Mouse (Mus musculus) megakaryocyte, adult 5-6 weeks (primary cell): ENCODE results near the gene Tomt. TPM values are rescaled to one million over a fixed set of nuclear protein-coding genes. Genes with fewer than 3 reads are reported as not detected.
A peak's percentile ranks its signal among the peaks of the same experiment; 100 is the strongest.

Source experiments
- ATAC-seq: 2 replicates; pipeline ENCODE4 v1.8.0; 2016; ENCODE audit warnings: mild to moderate bottlenecking, inconsistent platforms; ENCODE audit not compliant: poor library complexity, severe bottlenecking
- total RNA-seq, 2 experiments: library from RNA; stranded (forward) in 1 of 2; stranded (reverse) in 1 of 2; fragments of 153-499, 151-499 nt in 1 of 2; fragments of 221-1000, 200-1000 nt in 1 of 2; gene quantifications; 2 replicates each; pipeline versions ENCODE4 v1.2.3 to v1.2.4; 2015 to 2017

The Tomt gene
- total RNA-seq, 2 experiments from 2014 or later, result 0.07 TPM; not detected in 1

GRCm38 (mm10) chr7:101860978-101861377 lies 45.2 kb downstream of the Tomt start:
- ATAC-seq, result no peak

DNA sequence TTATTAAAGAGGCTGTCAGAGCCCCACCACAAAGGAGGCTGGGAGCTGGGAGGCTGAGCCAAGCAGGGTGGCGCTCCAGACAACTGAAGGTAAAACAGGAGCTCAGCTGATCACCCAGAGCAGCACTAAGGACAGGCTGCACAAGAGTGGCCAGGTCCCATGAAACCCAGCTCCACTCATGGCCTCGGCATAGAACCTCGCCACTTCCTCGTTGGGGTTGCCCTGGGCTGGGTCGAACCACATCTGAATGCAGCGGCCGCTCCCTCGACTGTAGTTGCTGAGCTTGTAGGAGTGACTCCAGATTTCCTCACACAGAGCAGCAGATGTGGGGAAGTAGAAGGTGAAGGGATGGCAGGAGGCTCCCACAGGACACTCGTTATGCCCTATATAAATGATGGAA lies 47.8 kb downstream of the Tomt start:
- ATAC-seq, result peak; percentile 52

DNA sequence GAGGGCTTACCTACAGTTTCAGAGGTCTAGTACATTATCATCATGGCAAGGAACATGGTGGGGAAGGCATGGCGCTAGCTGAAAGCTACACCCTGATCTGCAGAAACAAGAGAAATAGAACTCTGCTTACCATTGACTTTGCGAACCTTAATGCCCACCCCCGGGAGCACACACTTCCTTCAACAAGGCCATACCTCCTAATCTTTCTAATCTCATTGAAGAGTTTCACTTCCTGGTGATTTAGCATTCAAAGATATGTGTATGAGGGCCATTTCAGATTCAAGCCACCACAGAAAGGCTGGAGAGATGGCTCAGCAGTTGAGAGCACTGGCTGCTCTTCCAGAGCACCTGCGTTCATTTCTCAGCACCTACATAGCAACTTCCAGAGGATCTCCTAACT lies 49.1 kb downstream of the Tomt start, which contains the start of gene Folr2:
Folr2 (minus strand) TSS at position 101 of the 400 bp plus-strand sequence.
- 0 out of 2 replicates have a peak, but pooled peaks have one; percentile 18 for ATAC-seq

DNA sequence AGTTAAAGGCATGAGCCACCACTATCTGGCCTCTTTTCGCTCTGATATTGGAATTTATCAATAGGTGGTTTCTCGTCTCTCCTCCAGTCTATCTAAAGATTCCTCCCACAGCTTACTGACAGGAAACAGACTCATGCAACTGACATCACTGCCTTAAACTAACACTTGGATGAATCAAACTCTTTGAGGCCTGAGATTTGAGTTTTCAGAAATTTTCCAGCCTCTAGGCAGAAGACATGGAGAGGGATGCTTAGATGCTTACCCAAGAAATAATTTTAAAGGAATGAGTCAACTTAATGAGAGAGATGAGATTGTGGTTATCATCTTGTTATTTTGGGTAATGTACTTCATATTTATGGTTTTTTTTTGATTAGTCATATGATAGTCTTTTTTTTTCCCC lies 52.3 kb downstream of the Tomt start:
- no peak for ATAC-seq

GRCm38 (mm10) chr7:101852846-101853245 lies 53.3 kb downstream of the Tomt start:
- no peak for ATAC-seq

- ATAC-seq, result peak; percentile 63; the same call in 1 of the 2 replicates
These were observed 54.5 kb downstream of the Tomt start for GRCm38 (mm10) chr7:101851689-101852088.

Other genes starting within 250 kb of the Tomt start
- 3.2 and 8.3 TPM in 2 replicates for gene Clpb, start 242.7 kb downstream of the Tomt start, total RNA-seq (2015)
- gene Clpb, start 242.7 kb downstream of the Tomt start, total RNA-seq (2017), result 12.2 and 18.4 TPM in 2 replicates
- gene Phox2a, start 88.0 kb downstream of the Tomt start, total RNA-seq (2015), result not detected in 2 replicates
- not detected in 2 replicates for gene Phox2a, start 88.0 kb downstream of the Tomt start, total RNA-seq (2017)
- gene Inppl1, start 68.1 kb downstream of the Tomt start, total RNA-seq (2015), result 12.2 and 12.4 TPM in 2 replicates
- 18.2 and 52.7 TPM in 2 replicates for gene Inppl1, start 68.1 kb downstream of the Tomt start, total RNA-seq (2017)
- 0.96 TPM in 1 of 2 replicates, not detected in the other for gene Folr2, start 49.2 kb downstream of the Tomt start, total RNA-seq (2015)
- not detected in 2 replicates for gene Folr2, start 49.2 kb downstream of the Tomt start, total RNA-seq (2017)
- 57.1 and 70.8 TPM in 2 replicates for gene Anapc15, start 42.6 kb downstream of the Tomt start, total RNA-seq (2015)
- gene Anapc15, start 42.6 kb downstream of the Tomt start, total RNA-seq (2017), result 69.3 and 94.9 TPM in 2 replicates
- 0.62 TPM in 1 of 2 replicates, not detected in the other for gene Folr1, start 35.6 kb downstream of the Tomt start, total RNA-seq (2015)
- 0.62 TPM in 1 of 2 replicates, not detected in the other for gene Folr1, start 35.6 kb downstream of the Tomt start, total RNA-seq (2017)
- gene Lamtor1, start 455 bp downstream of the Tomt start, total RNA-seq (2015), result 137 and 160 TPM in 2 replicates
- gene Lamtor1, start 455 bp downstream of the Tomt start, total RNA-seq (2017), result 127 and 128 TPM in 2 replicates
- gene Lrrc51, start 27.5 kb upstream of the Tomt start, total RNA-seq (2015), result 0.82 and 1.1 TPM in 2 replicates
- 0.70 TPM in 1 of 2 replicates, not detected in the other for gene Lrrc51, start 27.5 kb upstream of the Tomt start, total RNA-seq (2017)
- gene Numa1, start 27.8 kb upstream of the Tomt start, total RNA-seq (2015), result 71.4 and 82.2 TPM in 2 replicates
- 122 and 139 TPM in 2 replicates for gene Numa1, start 27.8 kb upstream of the Tomt start, total RNA-seq (2017)
- 8.8 and 11.1 TPM in 2 replicates for gene Il18bp, start 112.3 kb upstream of the Tomt start, total RNA-seq (2015)
- gene Il18bp, start 112.3 kb upstream of the Tomt start, total RNA-seq (2017), result 4.9 and 5.4 TPM in 2 replicates
- gene Rnf121, start 159.1 kb upstream of the Tomt start, total RNA-seq (2015), result 13.3 and 14.9 TPM in 2 replicates
- 10.5 and 11.0 TPM in 2 replicates for gene Rnf121, start 159.1 kb upstream of the Tomt start, total RNA-seq (2017)
- 7.1 and 9.5 TPM in 2 replicates for gene Xndc1, start 159.2 kb upstream of the Tomt start, total RNA-seq (2015)
- 13.0 and 15.4 TPM in 2 replicates for gene Xndc1, start 159.2 kb upstream of the Tomt start, total RNA-seq (2017)
- gene Xntrpc, start 159.4 kb upstream of the Tomt start, total RNA-seq (2015), result 0.39 and 0.40 TPM in 2 replicates
- gene Xntrpc, start 159.4 kb upstream of the Tomt start, total RNA-seq (2017), result not detected in 2 replicates
- gene Trpc2, start 176.8 kb upstream of the Tomt start, total RNA-seq (2015), result 0.41 TPM in 1 of 2 replicates, not detected in the other
- gene Trpc2, start 176.8 kb upstream of the Tomt start, total RNA-seq (2017), result 0.20 and 0.37 TPM in 2 replicates
- not detected in 2 replicates for gene Art1, start 195.4 kb upstream of the Tomt start, total RNA-seq (2015)
- not detected in 2 replicates for gene Art1, start 195.4 kb upstream of the Tomt start, total RNA-seq (2017)
- 0.20 TPM in 1 of 2 replicates, not detected in the other for gene Art5, start 203.1 kb upstream of the Tomt start, total RNA-seq (2015)
- not detected in 2 replicates for gene Art5, start 203.1 kb upstream of the Tomt start, total RNA-seq (2017)
- not detected in 2 replicates for gene Chrna10, start 210.5 kb upstream of the Tomt start, total RNA-seq (2015)
- gene Chrna10, start 210.5 kb upstream of the Tomt start, total RNA-seq (2017), result not detected in 2 replicates